Mouse (Mus musculus) heart, adult 2 months (tissue): ENCODE measurements around the gene Tm9sf2.

Source experiments
- CTCF ChIP-seq: fragments of 200-600 bp; IDR thresholded peaks from 2 replicates; pipeline ENCODE4 v1.8.1; 2022; ENCODE audit warnings: antibody characterized with exemption, mild to moderate bottlenecking, moderate library complexity
- POLR2A ChIP-seq: fragments of 200-500 bp; IDR thresholded peaks from 2 replicates; pipeline ENCODE4 v1.6.1; 2011; ENCODE audit warnings: mild to moderate bottlenecking, low read depth, low read length, control low read depth; ENCODE audit not compliant: insufficient read depth

DNA sequence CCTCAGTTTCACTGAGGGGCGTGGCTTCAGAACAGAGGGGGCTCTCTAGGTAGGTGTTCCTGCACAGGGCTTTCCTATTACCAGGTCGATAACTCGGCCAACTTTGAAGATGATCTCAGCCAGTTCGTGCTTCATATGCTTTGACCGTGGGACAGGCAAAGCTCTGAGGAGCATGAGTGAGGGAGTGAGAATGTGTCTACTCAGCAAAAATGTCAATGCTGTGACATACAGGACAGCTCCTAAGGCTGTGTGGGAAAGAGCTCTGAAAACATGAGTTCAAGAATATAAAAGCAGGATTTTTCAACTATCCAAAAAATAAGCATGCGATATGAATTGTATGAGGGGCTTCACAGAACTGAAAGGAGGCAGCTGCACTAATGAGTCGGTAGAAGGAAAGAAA, 23.3 kb upstream of the Tm9sf2 start:
- TF ChIP-seq CTCF (no peak), POLR2A (no peak)
